Mouse (Mus musculus): ENCODE results near the gene Wdr5.

The Wdr5 gene

DNA sequence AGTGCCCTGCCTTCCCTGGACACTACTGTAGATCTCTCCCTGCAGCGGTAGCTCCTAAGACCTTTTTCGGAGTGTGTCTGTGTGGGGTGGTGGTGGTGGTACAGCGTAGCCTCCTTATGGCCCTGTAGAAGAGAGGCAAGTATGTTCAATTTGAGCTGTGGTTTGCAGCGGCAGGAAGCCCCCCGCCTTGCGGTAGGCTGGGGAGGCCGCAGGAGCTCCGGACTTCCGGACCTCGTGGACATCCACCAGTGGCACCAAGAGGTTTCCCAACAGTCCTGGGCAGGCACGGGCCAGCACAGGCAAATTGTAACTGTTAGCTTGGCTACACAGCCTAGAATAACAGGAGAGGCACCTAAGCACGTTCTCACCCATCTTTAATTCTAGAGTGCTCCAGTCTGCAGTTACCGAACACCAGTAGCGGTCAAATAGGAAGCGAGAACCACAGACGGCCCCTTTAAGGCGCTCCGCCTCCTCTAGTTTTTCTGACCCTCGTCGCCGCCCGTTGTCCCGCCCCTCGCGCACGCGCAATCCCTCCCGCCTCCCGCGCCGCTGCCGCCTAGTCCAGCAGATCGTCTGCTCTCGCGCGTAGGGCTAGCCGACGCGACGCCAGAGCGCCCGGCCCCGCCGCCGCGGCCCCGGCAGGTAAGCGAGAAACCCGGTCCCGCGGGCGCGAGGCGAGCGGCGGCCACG lies at the start of gene Wdr5:
Wdr5 (plus strand) TSS at position 519 of the 690 bp plus-strand sequence.
- DNase-seq (ENCODE audit: low spot score): peak; percentile 95

DNA sequence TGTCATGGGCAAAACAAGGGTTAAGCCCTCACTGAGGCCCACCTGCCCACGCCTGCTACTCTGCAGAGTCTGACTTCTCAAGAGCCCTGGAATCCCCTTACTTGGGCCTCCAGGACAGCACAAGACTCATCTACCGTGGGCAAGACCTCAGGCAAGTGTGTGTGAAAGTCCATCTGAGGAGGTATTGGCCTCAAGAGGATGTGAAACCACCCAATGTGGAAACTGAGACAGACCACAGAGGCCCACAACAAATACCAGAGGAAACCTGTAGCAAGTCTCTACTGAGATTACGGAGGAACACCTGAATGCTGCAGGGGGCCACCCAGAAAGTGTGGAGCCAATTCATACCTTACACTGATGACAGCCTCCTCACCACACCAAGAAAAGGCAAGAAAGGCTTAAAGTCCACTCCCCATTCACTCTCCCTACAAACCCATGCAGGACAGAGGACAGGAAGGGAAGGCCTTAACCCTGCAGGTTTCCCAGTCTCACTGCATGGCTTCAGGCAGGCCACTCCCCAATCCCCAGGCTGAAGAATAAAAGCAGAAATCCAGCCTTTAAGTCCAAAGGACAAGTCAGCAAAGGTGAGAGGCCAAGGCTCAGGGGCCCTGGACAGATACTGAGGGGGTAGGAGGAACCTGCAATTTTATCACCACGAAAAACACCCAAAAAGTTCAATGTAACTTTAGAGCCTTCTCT lies 45.5 kb upstream of the Wdr5 start:
- DNase-seq (ENCODE audit: low spot score): no peak

GRCm38 (mm10) chr2:27469991-27470355 lies 45.0 kb upstream of the Wdr5 start:
- no peak for DNase-seq (ENCODE audit: low spot score)

- DNase-seq (ENCODE audit: low spot score): no peak
Observed at GRCm38 (mm10) chr2:27470535-27470934, 44.4 kb upstream of the Wdr5 start.

DNA sequence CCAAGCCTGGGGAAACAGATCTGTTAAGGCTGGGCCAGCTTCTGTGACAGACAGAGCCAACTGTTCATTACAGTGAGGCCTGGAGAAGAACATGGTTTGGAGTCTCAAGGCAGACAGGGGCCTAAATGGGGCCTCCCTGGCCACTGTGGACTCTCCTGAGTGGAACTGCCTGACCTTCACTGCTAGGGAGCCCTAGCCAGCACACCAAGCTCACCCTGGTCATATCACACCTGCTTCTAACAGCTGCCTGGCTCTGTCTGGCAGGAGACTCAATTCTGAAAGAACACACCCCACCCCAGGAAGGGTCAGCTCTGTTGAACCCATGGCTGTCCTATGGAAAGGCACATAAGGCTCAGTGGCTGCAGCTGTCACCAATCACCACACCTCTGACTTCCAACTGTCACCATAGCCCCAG lies 43.8 kb upstream of the Wdr5 start:
- DNase-seq (ENCODE audit: low spot score): no peak

DNA sequence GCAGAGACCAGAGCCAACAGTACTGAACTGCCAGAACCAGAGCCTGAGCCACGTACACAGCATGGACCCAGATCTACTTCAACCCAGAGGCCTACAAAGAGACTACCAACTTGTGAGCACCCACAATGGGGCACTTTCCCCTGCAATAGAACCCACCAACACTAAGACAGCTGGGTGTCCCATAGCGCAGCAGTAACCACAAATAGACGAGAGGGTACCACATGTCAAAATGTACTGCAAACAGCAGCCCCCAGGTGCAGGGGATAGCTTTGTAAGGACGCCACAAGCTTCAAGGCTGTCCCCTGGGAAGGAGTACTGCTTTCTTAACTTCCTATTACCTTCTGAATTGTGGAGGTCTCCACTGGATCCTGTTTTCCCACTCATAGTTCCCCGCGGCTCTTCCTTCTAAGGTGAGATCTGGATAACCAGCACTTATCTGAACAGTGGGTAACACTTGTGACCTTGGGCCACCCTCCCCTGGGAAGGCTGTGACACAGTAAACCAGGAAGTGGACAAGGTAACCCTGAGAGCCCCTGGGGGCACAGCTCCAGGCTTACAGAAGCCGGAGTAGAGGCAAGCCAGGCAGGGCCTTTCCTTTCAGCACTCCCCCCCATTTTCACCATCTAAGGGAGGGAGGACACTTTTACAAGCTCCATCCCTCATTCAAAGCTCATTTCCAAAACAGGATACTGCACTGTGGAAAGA lies 41.7 kb upstream of the Wdr5 start:
- DNase-seq (ENCODE audit: low spot score): no peak

DNA sequence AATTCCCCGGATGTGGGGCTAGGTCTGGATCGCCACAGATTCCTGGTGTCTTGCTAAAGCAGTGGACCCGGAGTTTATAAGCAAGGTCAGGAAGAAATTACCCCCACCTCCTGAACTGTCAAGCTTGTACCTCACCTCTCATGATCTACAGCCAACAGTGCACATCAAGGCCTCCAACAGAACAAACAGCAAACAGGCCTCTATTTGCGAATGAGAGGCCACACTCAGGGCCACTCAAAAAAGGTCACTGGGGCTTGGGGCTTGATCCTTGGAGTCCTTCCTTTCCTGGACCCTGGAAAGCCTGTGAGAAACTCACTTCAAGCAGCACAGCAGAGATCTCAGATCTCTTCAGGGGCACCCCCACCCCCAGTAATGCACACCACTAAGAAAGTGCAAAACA lies 41.0 kb upstream of the Wdr5 start:
- DNase-seq (ENCODE audit: low spot score): peak; percentile 17

GRCm38 (mm10) chr2:27474621-27475484 lies 40.1 kb upstream of the Wdr5 start:
- DNase-seq (ENCODE audit: low spot score): peak; percentile 44

- DNase-seq (ENCODE audit: low spot score): peak; percentile 96
Observed at GRCm38 (mm10) chr2:27475495-27476302, 39.3 kb upstream of the Wdr5 start.

GRCm38 (mm10) chr2:27476303-27477192 lies 38.4 kb upstream of the Wdr5 start:
- no peak for DNase-seq (ENCODE audit: low spot score)

- DNase-seq (ENCODE audit: low spot score): no peak
Observed at GRCm38 (mm10) chr2:27479821-27480220, 35.1 kb upstream of the Wdr5 start.

GRCm38 (mm10) chr2:27480367-27480766 lies 34.6 kb upstream of the Wdr5 start:
- no peak for DNase-seq (ENCODE audit: low spot score)

- no peak for DNase-seq (ENCODE audit: low spot score)
Observed at GRCm38 (mm10) chr2:27482265-27482861, 32.6 kb upstream of the Wdr5 start.

DNA sequence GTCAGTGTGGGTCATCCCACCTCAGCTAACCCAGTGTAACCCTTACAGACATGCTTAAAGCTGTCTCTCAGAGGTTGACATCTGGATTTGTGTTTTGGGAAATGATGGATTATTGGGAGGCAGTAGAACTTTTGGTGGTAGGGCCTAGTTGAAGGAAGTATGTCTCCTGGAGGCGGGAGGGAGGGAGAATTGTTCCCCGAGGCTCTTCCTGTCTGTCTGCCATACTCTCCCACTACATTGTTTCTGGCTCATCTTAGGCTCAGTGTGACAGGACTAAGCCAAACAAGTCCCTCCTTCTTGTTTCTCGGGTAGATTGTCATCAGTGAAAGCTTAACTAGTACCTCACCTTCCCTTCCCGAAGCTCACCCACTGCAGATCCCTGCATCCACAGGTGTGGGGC lies 28.2 kb upstream of the Wdr5 start:
- no peak for DNase-seq (ENCODE audit: low spot score)

DNA sequence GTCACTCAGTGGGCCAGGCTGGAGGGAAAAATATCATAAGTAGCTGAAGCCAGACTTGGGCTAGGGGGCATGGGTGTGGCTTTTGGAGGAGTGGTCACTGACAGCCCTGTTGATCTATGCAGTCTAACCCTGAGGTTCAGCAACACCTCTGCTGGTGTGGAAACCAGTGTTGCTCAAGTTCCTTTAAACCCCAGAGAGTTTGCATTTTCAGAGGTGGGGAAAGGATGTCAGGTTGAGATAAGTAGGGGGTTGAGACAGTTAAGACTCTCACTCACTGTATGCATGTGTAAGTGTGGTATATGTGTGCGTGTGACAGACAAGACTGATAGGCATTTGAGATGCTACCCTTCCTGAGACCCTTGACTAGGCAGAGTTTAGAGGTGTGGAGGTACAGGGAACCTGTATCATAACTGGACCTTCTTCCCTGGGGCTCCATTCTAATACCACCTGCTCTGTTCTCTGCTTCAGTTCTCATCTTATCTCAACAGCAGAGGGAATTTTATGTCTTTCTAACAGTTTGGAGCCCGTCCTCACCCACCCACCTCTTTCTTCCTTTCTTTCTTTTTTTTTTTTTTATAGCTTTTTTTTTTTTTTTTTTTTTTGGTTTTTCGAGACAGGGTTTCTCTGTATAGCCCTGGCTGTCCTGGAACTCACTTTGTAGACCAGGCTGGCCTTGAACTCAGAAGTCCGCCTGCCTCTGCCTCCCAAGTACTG lies 27.5 kb upstream of the Wdr5 start:
- no peak for DNase-seq (ENCODE audit: low spot score)

DNA sequence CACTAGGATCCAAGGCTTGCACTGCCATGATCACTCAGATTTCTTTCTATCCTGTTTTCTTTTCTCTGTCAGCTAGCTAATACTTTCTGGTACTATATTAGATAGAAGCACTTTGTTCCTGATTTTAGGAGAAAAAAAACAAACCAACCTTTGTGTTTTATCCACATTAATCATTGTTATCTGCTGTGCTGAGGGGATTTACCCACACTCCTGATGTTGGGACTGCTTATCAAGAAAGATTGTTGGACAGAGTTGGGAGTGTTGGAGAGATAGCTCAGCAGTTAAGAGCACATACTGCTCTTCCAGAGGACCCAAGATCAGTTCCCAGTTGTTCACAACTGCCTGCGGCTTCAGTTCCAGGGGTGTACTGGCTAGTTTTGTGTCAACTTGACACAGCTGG lies 26.6 kb upstream of the Wdr5 start:
- DNase-seq (ENCODE audit: low spot score): no peak

GRCm38 (mm10) chr2:27490939-27491338 lies 24.0 kb upstream of the Wdr5 start:
- no peak for DNase-seq (ENCODE audit: low spot score)

- DNase-seq (ENCODE audit: low spot score): no peak
Observed at GRCm38 (mm10) chr2:27493971-27494370, 21.0 kb upstream of the Wdr5 start.

- peak; percentile 79 for DNase-seq (ENCODE audit: low spot score)
Observed at GRCm38 (mm10) chr2:27496391-27497028, 18.4 kb upstream of the Wdr5 start.

All from embryo, embryonic 10.5 days (tissue).